Mouse (Mus musculus): ENCODE measurements around the gene Engase.

- TF ChIP-seq CTCF (IDR thresholded peaks at IDR 0.05; ENCODE audit: extremely low read depth, insufficient read length, insufficient replicate concordance, low read depth, low read length) (no peak), POLR2A (IDR thresholded peaks at IDR 0.05; ENCODE audit: low read depth, low read length) (no peak)
Measured at GRCm38 (mm10) chr11:118511851-118512250, 35.2 kb downstream of the Engase start.

Measured in small intestine, adult 2 months (tissue).